Mouse (Mus musculus): Measurements from ENCODE around the gene Glt1d1. TPM values are rescaled to one million over a fixed set of nuclear protein-coding genes. Genes with fewer than 3 reads are reported as not detected.
A peak's percentile ranks its signal among the peaks of the same experiment; 100 is the strongest.

Gene Glt1d1
- total and polyA plus RNA-seq, 2 experiments from 2014 or later: 1.3 to 9.6 TPM

GRCm38 (mm10) chr5:127596862-127597261 lies 35.2 kb upstream of the Glt1d1 start:
- no peaks in the 10 kb centered on the region for H3K4me1 ChIP-seq (ENCODE audit: insufficient read depth, low read length)
- H3K27me3 ChIP-seq (ENCODE audit: insufficient read depth, low read length): no peaks in the 10 kb centered on the region
- H3K9me3 ChIP-seq (ENCODE audit: low read length): no peaks in the 10 kb centered on the region
- ATAC-seq (ENCODE audit: low FRiP score) (no peak), DNase-seq (ENCODE audit: low spot score) (no peak)
- H3K36me3 ChIP-seq (ENCODE audit: insufficient read depth, low read length): peaks cover 56% of the 10 kb centered on the region
- no peak overlapping the region for H3K4me2 ChIP-seq (ENCODE audit: low read depth, low read length, poor library complexity, severe bottlenecking)
- no peak for TF ChIP-seq CTCF (IDR thresholded peaks at IDR 0.05)
- no peak overlapping the region for H3K4me3 ChIP-seq (ENCODE audit: low read depth, low read length)
- no peak overlapping the region for H3K27ac ChIP-seq (ENCODE audit: low read depth, low read length)
- no peak overlapping the region for H3K9ac ChIP-seq (replicated peaks; ENCODE audit: low read length, poor library complexity, severe bottlenecking)
- WGBS: 96% methylated on average over 7 of the region's 7 CpGs

- H3K27ac ChIP-seq (ENCODE audit: low read depth, low read length): no peak overlapping the region
- H3K9ac ChIP-seq (replicated peaks; ENCODE audit: low read length, poor library complexity, severe bottlenecking): no peak overlapping the region
- H3K4me2 ChIP-seq (ENCODE audit: low read depth, low read length, poor library complexity, severe bottlenecking): no peak overlapping the region
- TF ChIP-seq CTCF (IDR thresholded peaks at IDR 0.05): no peak
- H3K4me1 ChIP-seq (ENCODE audit: insufficient read depth, low read length): no peaks in the 10 kb centered on the region
- ATAC-seq (ENCODE audit: low FRiP score) (no peak), DNase-seq (ENCODE audit: low spot score) (no peak)
- H3K4me3 ChIP-seq (ENCODE audit: low read depth, low read length): no peak overlapping the region
- no peaks in the 10 kb centered on the region for H3K27me3 ChIP-seq (ENCODE audit: insufficient read depth, low read length)
- 94% methylated on average over 5 of the region's 5 CpGs for WGBS
- H3K9me3 ChIP-seq (ENCODE audit: low read length): no peaks in the 10 kb centered on the region
- H3K36me3 ChIP-seq (ENCODE audit: insufficient read depth, low read length): peaks cover 57% of the 10 kb centered on the region
These were observed 29.1 kb upstream of the Glt1d1 start for GRCm38 (mm10) chr5:127602996-127603395.

GRCm38 (mm10) chr5:127607507-127607906 lies 24.6 kb upstream of the Glt1d1 start:
- no peaks in the 10 kb centered on the region for H3K27me3 ChIP-seq (ENCODE audit: insufficient read depth, low read length)
- ATAC-seq (ENCODE audit: low FRiP score): no peak
- no peak overlapping the region for H3K4me3 ChIP-seq (ENCODE audit: low read depth, low read length)
- H3K36me3 ChIP-seq (ENCODE audit: insufficient read depth, low read length): peaks cover 37% of the 10 kb centered on the region
- 94% methylated on average over 2 of the region's 2 CpGs for WGBS
- H3K9ac ChIP-seq (replicated peaks; ENCODE audit: low read length, poor library complexity, severe bottlenecking): no peak overlapping the region
- H3K9me3 ChIP-seq (ENCODE audit: low read length): no peaks in the 10 kb centered on the region
- H3K27ac ChIP-seq (ENCODE audit: low read depth, low read length): no peak overlapping the region
- H3K4me1 ChIP-seq (ENCODE audit: insufficient read depth, low read length): no peaks in the 10 kb centered on the region
- no peak for TF ChIP-seq CTCF (IDR thresholded peaks at IDR 0.05)
- no peak for DNase-seq (ENCODE audit: low spot score)
- no peak overlapping the region for H3K4me2 ChIP-seq (ENCODE audit: low read depth, low read length, poor library complexity, severe bottlenecking)

DNA sequence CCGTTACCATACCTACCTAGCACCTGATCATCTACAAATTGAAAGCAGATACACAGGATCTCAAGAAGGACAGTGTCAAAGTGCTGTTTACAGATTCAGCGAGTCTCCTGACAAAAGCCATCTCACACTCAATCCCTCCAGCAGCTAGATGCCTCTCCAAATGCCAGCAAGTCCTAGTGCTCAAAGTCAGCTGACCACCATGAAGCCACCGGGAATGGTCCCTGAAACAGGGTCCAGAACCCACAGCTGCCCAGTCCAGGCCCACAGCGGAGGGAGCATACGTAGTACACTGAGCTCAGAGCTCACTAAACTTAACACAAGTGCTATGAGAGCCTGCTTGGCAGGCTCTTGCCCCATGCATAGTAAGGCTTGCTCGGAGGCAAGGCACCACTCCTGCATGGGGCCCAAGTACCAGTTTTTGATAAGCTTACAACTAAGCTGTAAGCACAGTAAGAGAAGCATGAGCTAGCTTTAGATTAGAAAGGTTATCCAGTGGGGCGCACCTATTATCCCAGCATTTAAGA lies 22.8 kb upstream of the Glt1d1 start:
- ATAC-seq (ENCODE audit: low FRiP score) (no peak), DNase-seq (ENCODE audit: low spot score) (no peak)
- no peak overlapping the region for H3K4me2 ChIP-seq (ENCODE audit: low read depth, low read length, poor library complexity, severe bottlenecking)
- no peak overlapping the region for H3K9ac ChIP-seq (replicated peaks; ENCODE audit: low read length, poor library complexity, severe bottlenecking)
- peaks cover 19% of the 10 kb centered on the region for H3K36me3 ChIP-seq (ENCODE audit: insufficient read depth, low read length)
- no peak overlapping the region for H3K4me3 ChIP-seq (ENCODE audit: low read depth, low read length)
- H3K27me3 ChIP-seq (ENCODE audit: insufficient read depth, low read length): no peaks in the 10 kb centered on the region
- H3K9me3 ChIP-seq (ENCODE audit: low read length): no peaks in the 10 kb centered on the region
- H3K4me1 ChIP-seq (ENCODE audit: insufficient read depth, low read length): peaks cover 4% of the 10 kb centered on the region; the same call in 1 of the 2 replicates
- WGBS: 90% methylated on average over 7 of the region's 7 CpGs
- no peak for TF ChIP-seq CTCF (IDR thresholded peaks at IDR 0.05)
- H3K27ac ChIP-seq (ENCODE audit: low read depth, low read length): no peak overlapping the region

GRCm38 (mm10) chr5:127610787-127611509 lies 21.1 kb upstream of the Glt1d1 start:
- ATAC-seq (ENCODE audit: low FRiP score): no peak
- 76% methylated on average over 6 of the region's 6 CpGs for WGBS
- no peaks in the 10 kb centered on the region for H3K27me3 ChIP-seq (ENCODE audit: insufficient read depth, low read length)

GRCm38 (mm10) chr5:127611881-127612280 lies 20.2 kb upstream of the Glt1d1 start:
- Histone ChIP-seq H3K4me3 (ENCODE audit: low read depth, low read length) (no peak overlapping the region), H3K27ac (ENCODE audit: low read depth, low read length) (no peak overlapping the region), H3K4me2 (ENCODE audit: low read depth, low read length, poor library complexity, severe bottlenecking) (no peak overlapping the region), H3K27me3 (ENCODE audit: insufficient read depth, low read length) (no peaks in the 10 kb centered on the region), H3K9ac (replicated peaks; ENCODE audit: low read length, poor library complexity, severe bottlenecking) (no peak overlapping the region), H3K9me3 (ENCODE audit: low read length) (no peaks in the 10 kb centered on the region), H3K36me3 (ENCODE audit: insufficient read depth, low read length) (peaks cover 11% of the 10 kb centered on the region), H3K4me1 (ENCODE audit: insufficient read depth, low read length) (peaks cover 20% of the 10 kb centered on the region)
- 78% methylated on average over 1 of the region's 1 CpGs for whole genome bisulfite sequencing
- DNase-seq (ENCODE audit: low spot score) (no peak), ATAC-seq (ENCODE audit: low FRiP score) (no peak)
- TF ChIP-seq CTCF (IDR thresholded peaks at IDR 0.05): no peak

More at GRCm38 (mm10) chr5:127610787-127611509, 21.1 kb upstream of the Glt1d1 start:
- Histone ChIP-seq H3K4me1 (ENCODE audit: insufficient read depth, low read length) (peaks cover 18% of the 10 kb centered on the region), H3K4me2 (ENCODE audit: low read depth, low read length, poor library complexity, severe bottlenecking) (no peak overlapping the region), H3K36me3 (ENCODE audit: insufficient read depth, low read length) (peaks cover 15% of the 10 kb centered on the region), H3K27ac (ENCODE audit: low read depth, low read length) (no peak overlapping the region), H3K9me3 (ENCODE audit: low read length) (no peaks in the 10 kb centered on the region), H3K4me3 (ENCODE audit: low read depth, low read length) (no peak overlapping the region), H3K9ac (replicated peaks; ENCODE audit: low read length, poor library complexity, severe bottlenecking) (no peak overlapping the region)
- no peak for TF ChIP-seq CTCF (IDR thresholded peaks at IDR 0.05)
- DNase-seq (ENCODE audit: low spot score): peak; percentile 58

Data from midbrain, postnatal 0 days (tissue).